Mouse (Mus musculus) bone marrow macrophage, adult 2 months (primary cell): ENCODE results near the gene Trpm3. TPM values are rescaled to one million over a fixed set of nuclear protein-coding genes. Genes with fewer than 3 reads are reported as not detected.

Source experiments
- H3K27ac ChIP-seq: 2 replicates; pipeline ENCODE4 v1.5.1; 2012; ENCODE audit warnings: low read depth, low read length; ENCODE audit not compliant: insufficient read depth
- H3K4me1 ChIP-seq: 2 replicates; pipeline ENCODE4 v1.6.1; 2012; ENCODE audit warnings: low read length; ENCODE audit not compliant: control insufficient read depth, insufficient read depth
- H3K4me3 ChIP-seq: 2 replicates; pipeline ENCODE4 v1.5.1; 2012; ENCODE audit warnings: mild to moderate bottlenecking, low read length, moderate library complexity; ENCODE audit not compliant: insufficient read depth
- CTCF ChIP-seq: IDR thresholded peaks from 2 replicates; pipeline ENCODE4 v1.5.1; 2012; ENCODE audit warnings: low read depth, mild to moderate bottlenecking, low read length, moderate library complexity
- POLR2A ChIP-seq: IDR thresholded peaks from 2 replicates; pipeline ENCODE4 v1.6.1; 2012; ENCODE audit warnings: mild to moderate bottlenecking, low read depth, low read length, borderline replicate concordance
- polyA plus RNA-seq: library from polyadenylated mRNA; stranded (reverse); fragments of >200 nt; gene quantifications from 2 replicates; pipeline ENCODE4 v1.2.4, GENCODE M21; 2012; ENCODE audit not compliant: missing spikeins, insufficient read depth, insufficient read length

The Trpm3 gene
- polyA plus RNA-seq, 1 experiment = not detected

- TF ChIP-seq CTCF = no peak
- TF ChIP-seq POLR2A = no peak
- no peak overlapping the region for H3K4me3 ChIP-seq
- H3K27ac ChIP-seq = no peak overlapping the region
- H3K4me1 ChIP-seq = no peaks in the 10 kb centered on the region
These were observed 248.0 kb downstream of the Trpm3 start for GRCm38 (mm10) chr19:22386890-22387289.

GRCm38 (mm10) chr19:22394700-22395099, 255.9 kb downstream of the Trpm3 start:
- Histone ChIP-seq H3K27ac (no peak overlapping the region), H3K4me1 (no peaks in the 10 kb centered on the region)
- TF ChIP-seq CTCF (no peak), POLR2A (no peak)

GRCm38 (mm10) chr19:22404049-22404448, 265.2 kb downstream of the Trpm3 start:
- H3K4me1 ChIP-seq = no peaks in the 10 kb centered on the region
- H3K4me3 ChIP-seq = no peak overlapping the region
- TF ChIP-seq CTCF (no peak), POLR2A (no peak)
- H3K27ac ChIP-seq = no peak overlapping the region

More at GRCm38 (mm10) chr19:22394700-22395099, 255.9 kb downstream of the Trpm3 start:
- no peak overlapping the region for H3K4me3 ChIP-seq

GRCm38 (mm10) chr19:22418239-22418638, 279.4 kb downstream of the Trpm3 start:
- Histone ChIP-seq H3K4me1 (no peaks in the 10 kb centered on the region), H3K4me3 (no peak overlapping the region), H3K27ac (no peak overlapping the region)
- no peak for TF ChIP-seq POLR2A
- TF ChIP-seq CTCF = no peak

- no peak overlapping the region for H3K4me3 ChIP-seq
- TF ChIP-seq POLR2A (no peak), CTCF (no peak)
- H3K27ac ChIP-seq = no peak overlapping the region
- H3K4me1 ChIP-seq = no peaks in the 10 kb centered on the region
These were observed 298.4 kb downstream of the Trpm3 start for GRCm38 (mm10) chr19:22437207-22437606.

- TF ChIP-seq CTCF = no peak
- no peak for TF ChIP-seq POLR2A
- no peak overlapping the region for H3K27ac ChIP-seq
- no peak overlapping the region for H3K4me3 ChIP-seq
- H3K4me1 ChIP-seq = no peaks in the 10 kb centered on the region
These were observed 308.8 kb downstream of the Trpm3 start for GRCm38 (mm10) chr19:22447418-22448339.

- H3K4me1 ChIP-seq = no peaks in the 10 kb centered on the region
- H3K27ac ChIP-seq = no peak overlapping the region
- H3K4me3 ChIP-seq = no peak overlapping the region
- no peak for TF ChIP-seq CTCF
- no peak for TF ChIP-seq POLR2A
These were observed 309.8 kb downstream of the Trpm3 start for GRCm38 (mm10) chr19:22448340-22449288.

GRCm38 (mm10) chr19:22451290-22451689, 312.4 kb downstream of the Trpm3 start:
- no peak overlapping the region for H3K4me3 ChIP-seq
- TF ChIP-seq POLR2A = no peak
- no peak for TF ChIP-seq CTCF
- H3K4me1 ChIP-seq = no peaks in the 10 kb centered on the region
- H3K27ac ChIP-seq = no peak overlapping the region

GRCm38 (mm10) chr19:22456935-22457334, 318.1 kb downstream of the Trpm3 start:
- Histone ChIP-seq H3K27ac (no peak overlapping the region), H3K4me3 (no peak overlapping the region), H3K4me1 (no peaks in the 10 kb centered on the region)
- TF ChIP-seq POLR2A = no peak
- no peak for TF ChIP-seq CTCF
